Mouse (Mus musculus): ENCODE results near the gene 1700092M07Rik. TPM values are rescaled to one million over a fixed set of nuclear protein-coding genes. Genes with fewer than 3 reads are reported as not detected.

The 1700092M07Rik gene
- polyA plus RNA-seq, 1 experiment: 1.7 TPM

DNA sequence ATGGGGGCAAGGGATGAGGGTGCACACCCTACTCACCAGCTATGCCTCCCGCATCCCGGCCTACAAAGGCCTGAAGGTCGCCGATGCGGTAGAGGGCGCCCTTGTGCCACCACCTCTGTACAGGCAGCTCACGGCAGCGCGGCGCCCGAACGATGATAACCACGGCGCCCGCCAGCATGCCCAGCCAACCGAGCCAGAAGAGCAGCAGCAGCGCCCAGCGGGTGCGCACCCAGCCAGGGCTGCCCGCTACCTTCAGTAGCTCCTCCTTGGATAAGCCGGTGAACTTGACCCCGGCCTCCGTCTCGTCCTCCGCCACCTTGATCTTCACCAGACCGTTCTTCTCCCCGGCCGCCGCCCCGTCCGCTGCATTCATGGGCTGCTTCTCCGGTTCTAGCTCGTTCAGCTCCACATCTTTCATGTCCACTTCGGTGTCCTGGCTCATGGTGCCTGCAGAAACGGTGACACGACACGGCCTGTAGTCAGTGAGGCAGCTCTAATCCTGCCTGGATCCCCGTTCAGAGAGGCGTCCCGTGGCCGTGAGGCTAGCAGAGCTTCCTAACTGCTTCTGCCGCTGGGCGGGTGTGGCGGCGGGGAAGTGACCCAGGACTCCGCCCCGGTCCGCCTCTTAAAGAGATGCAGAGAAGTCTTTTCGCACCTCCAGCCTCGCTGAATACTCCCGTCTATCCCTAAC lies 27.1 kb upstream of the 1700092M07Rik start:
- Histone ChIP-seq H3K79me2 (ENCODE audit: control insufficient read depth, insufficient read depth) (peaks cover 99% of the 10 kb centered on the region), H3ac (ENCODE audit: control insufficient read depth, insufficient read length, low read depth) (peak overlapping the region; percentile 96), H3K79me3 (ENCODE audit: low read depth) (peaks cover 58% of the 10 kb centered on the region), H3K27me3 (ENCODE audit: control insufficient read depth, insufficient read depth, insufficient read length) (no peaks in the 10 kb centered on the region), H3K4me3 (ENCODE audit: insufficient read depth, poor library complexity, severe bottlenecking) (peak overlapping the region; percentile 62), H3K36me3 (ENCODE audit: control insufficient read depth, insufficient read depth) (peaks cover 43% of the 10 kb centered on the region)
- no peak for TF ChIP-seq USF1 (IDR thresholded peaks at IDR 0.05; ENCODE audit: low read depth)
- peak; percentile 95 for TF ChIP-seq CTCF (IDR thresholded peaks at IDR 0.05; ENCODE audit: control insufficient read depth, insufficient read depth, insufficient read length)
- peak; percentile 56 for TF ChIP-seq MAX (IDR thresholded peaks at IDR 0.05)

DNA sequence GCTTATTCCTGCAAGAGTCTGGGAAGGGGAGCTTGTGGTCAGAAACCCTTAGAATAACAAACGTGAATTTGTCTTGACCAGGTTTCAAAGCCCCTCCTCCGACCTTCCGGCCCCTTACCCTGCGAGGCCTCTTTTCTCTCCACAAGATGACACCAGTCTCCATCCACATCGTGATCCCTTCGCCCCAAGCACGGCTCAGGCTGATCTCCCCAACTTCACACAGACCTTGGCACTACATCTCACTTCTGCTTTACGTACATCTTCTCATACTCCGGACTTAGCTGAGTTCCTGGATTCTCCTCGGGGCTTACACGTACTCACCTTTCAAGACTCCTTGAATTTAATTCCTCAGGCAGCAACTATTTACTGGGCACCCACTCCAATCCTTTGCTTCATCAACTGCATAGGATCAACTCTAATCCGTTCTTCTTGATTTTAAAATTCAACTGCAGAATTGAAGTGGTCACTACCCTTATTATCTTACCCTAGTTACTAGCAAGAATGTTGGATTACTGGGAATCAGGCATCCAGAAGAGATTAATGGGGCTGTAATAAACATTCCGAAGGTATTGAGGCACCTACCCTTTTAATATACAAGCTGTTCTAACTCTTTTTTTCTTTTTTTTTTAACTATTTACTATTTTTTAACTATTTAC lies 26.4 kb upstream of the 1700092M07Rik start:
- H3K4me3 ChIP-seq (ENCODE audit: insufficient read depth, poor library complexity, severe bottlenecking): peak overlapping the region; percentile 62
- TF ChIP-seq MAX (IDR thresholded peaks at IDR 0.05) (no peak), CTCF (IDR thresholded peaks at IDR 0.05; ENCODE audit: control insufficient read depth, insufficient read depth, insufficient read length) (no peak), USF1 (IDR thresholded peaks at IDR 0.05; ENCODE audit: low read depth) (no peak), FOSL1 (IDR thresholded peaks at IDR 0.05; ENCODE audit: insufficient read depth, low read length, poor library complexity, severe bottlenecking) (no peak), CEBPB (IDR thresholded peaks at IDR 0.05; ENCODE audit: low read depth) (no peak), MYOG (IDR thresholded peaks at IDR 0.05; ENCODE audit: control insufficient read depth, extremely low read depth, insufficient read length) (no peak), MYOD1 (IDR thresholded peaks at IDR 0.05; ENCODE audit: control insufficient read depth, insufficient read length, low read depth) (no peak)
- peak overlapping the region; percentile 46 for H3ac ChIP-seq (ENCODE audit: control insufficient read depth, insufficient read length, low read depth)
- H3K79me3 ChIP-seq (ENCODE audit: low read depth): peaks cover 60% of the 10 kb centered on the region
- peaks cover 100% of the 10 kb centered on the region for H3K79me2 ChIP-seq (ENCODE audit: control insufficient read depth, insufficient read depth)
- peaks cover 36% of the 10 kb centered on the region for H3K36me3 ChIP-seq (ENCODE audit: control insufficient read depth, insufficient read depth)
- no peaks in the 10 kb centered on the region for H3K27me3 ChIP-seq (ENCODE audit: control insufficient read depth, insufficient read depth, insufficient read length)

DNA sequence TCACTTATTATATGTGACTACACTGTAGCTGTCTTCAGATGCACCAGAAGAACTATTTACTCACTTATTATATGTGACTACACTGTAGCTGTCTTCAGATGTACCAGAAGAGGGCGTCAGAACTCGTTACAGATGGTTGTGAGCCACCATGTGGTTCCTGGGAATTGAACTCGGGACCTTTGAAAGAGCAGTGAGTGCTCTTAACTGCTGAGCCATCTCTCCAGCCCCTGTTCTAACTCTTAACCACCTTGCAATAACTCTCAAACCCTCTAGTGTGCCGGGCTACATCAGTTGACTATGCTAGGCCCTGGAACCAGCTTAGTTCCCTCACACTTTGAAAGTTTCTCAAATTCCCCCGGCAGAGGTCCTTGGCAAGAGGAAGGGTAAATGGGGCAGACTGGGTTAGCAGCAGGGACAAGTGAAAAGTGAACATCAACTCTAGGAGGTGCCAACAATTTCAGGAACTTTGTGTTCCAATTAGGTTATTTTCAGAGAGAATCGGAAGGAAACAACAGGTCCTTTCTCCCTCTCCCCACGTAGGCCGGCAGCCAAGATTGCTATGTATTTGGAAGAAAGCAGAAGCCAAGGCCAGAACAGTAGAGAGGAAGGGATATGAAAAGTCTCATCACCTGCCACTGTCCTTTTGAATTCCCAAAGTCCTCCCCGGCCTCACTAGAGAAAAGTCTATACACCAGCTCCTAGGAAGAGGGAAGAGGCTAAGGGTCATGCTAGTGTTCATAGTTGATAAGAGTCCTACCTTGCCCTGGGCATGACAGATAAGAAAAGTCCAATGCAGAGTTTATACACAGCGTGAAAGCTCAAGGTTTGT lies 25.7 kb upstream of the 1700092M07Rik start:
- peaks cover 54% of the 10 kb centered on the region for H3K79me3 ChIP-seq (ENCODE audit: low read depth)
- H3K4me3 ChIP-seq (ENCODE audit: insufficient read depth, poor library complexity, severe bottlenecking): no peak overlapping the region
- peaks cover 30% of the 10 kb centered on the region for H3K36me3 ChIP-seq (ENCODE audit: control insufficient read depth, insufficient read depth)
- no peak overlapping the region for H3ac ChIP-seq (ENCODE audit: control insufficient read depth, insufficient read length, low read depth)
- H3K79me2 ChIP-seq (ENCODE audit: control insufficient read depth, insufficient read depth): peaks cover 96% of the 10 kb centered on the region
- TF ChIP-seq MAX (IDR thresholded peaks at IDR 0.05) (no peak), MYOG (IDR thresholded peaks at IDR 0.05; ENCODE audit: control insufficient read depth, extremely low read depth, insufficient read length) (no peak), FOSL1 (IDR thresholded peaks at IDR 0.05; ENCODE audit: insufficient read depth, low read length, poor library complexity, severe bottlenecking) (no peak), MYOD1 (IDR thresholded peaks at IDR 0.05; ENCODE audit: control insufficient read depth, insufficient read length, low read depth) (no peak), CTCF (IDR thresholded peaks at IDR 0.05; ENCODE audit: control insufficient read depth, insufficient read depth, insufficient read length) (no peak), CEBPB (IDR thresholded peaks at IDR 0.05; ENCODE audit: low read depth) (no peak), USF1 (IDR thresholded peaks at IDR 0.05; ENCODE audit: low read depth) (no peak)
- no peaks in the 10 kb centered on the region for H3K27me3 ChIP-seq (ENCODE audit: control insufficient read depth, insufficient read depth, insufficient read length)

DNA sequence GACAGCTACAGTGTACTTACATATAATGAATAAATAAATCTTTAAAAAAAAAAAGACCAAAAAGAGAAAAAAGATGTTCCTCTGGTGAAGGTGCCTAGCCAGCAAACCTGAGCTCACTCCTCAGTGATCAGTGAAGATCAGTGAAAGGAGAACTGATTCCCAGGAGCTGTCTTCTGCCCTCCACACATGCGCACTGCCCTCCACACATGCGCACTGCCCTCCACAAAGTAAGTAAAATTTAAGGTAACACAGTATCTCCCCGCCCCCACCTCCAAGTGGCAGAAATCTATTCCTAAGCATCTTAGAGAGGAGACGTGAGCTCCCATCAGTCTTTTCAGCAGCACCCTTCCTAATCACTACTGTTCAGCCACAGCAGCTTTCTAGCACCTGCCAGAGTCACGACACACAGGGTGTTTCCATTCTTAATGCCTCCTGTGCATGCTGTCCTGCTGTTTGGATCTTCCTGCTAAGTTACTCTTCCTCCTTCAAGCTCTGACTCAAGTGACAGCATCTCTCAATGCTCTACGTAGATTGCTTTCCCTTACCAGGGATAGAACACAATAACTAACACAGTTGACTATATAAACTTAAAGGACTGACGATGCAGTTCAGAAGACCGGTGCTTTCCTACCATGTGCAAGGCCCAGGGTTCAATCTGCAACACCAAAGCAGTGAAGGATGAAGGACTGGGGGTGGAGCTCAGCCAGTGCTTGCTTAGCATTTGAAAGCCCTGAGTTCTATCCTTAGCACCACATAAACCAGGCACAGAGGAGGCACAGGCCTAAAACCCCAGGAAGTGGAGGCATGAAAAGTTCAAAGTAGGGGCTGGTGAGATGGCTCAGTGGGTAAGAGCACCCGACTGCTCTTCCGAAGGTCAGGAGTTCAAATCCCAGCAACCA lies 24.4 kb upstream of the 1700092M07Rik start:
- H3K27me3 ChIP-seq (ENCODE audit: control insufficient read depth, insufficient read depth, insufficient read length): no peaks in the 10 kb centered on the region
- H3K4me3 ChIP-seq (ENCODE audit: insufficient read depth, poor library complexity, severe bottlenecking): no peak overlapping the region
- peaks cover 55% of the 10 kb centered on the region for H3K79me3 ChIP-seq (ENCODE audit: low read depth)
- H3K79me2 ChIP-seq (ENCODE audit: control insufficient read depth, insufficient read depth): peaks cover 96% of the 10 kb centered on the region
- TF ChIP-seq USF1 (IDR thresholded peaks at IDR 0.05; ENCODE audit: low read depth) (no peak), MAX (IDR thresholded peaks at IDR 0.05) (no peak), FOSL1 (IDR thresholded peaks at IDR 0.05; ENCODE audit: insufficient read depth, low read length, poor library complexity, severe bottlenecking) (no peak), MYOD1 (IDR thresholded peaks at IDR 0.05; ENCODE audit: control insufficient read depth, insufficient read length, low read depth) (no peak)
- H3ac ChIP-seq (ENCODE audit: control insufficient read depth, insufficient read length, low read depth): no peak overlapping the region
- peaks cover 22% of the 10 kb centered on the region for H3K36me3 ChIP-seq (ENCODE audit: control insufficient read depth, insufficient read depth)

DNA sequence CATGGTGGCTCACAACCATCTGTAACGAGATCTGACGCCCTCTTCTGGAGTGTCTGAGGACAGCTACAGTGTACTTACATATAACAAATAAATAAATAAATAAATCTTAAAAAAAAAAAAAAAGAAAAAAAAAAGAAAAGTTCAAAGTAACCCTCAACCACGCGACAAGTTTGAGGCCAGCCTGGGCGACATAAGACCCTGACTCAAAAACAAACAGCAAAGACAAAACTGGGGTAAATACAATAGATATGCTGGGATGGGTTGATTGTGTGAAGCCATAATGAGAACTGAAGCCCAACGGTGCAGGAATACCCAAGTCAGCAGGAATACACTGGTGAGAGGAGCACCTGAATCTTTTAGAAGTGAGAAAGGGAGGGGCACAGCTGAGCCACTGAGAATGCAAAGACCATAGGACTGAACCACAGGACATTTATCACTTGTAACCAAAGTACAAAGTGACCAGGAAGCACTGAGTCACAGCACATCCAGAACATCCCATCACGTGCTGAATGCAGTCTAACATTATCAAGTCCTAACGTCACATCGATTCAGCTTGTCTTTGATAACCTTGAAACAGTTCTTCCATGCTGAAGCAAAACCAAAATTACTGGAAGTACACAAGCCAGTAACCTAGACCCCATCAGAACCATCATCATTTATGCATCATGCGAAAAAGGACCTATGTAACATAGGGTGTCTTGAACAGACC lies 23.6 kb upstream of the 1700092M07Rik start:
- peaks cover 96% of the 10 kb centered on the region for H3K79me2 ChIP-seq (ENCODE audit: control insufficient read depth, insufficient read depth)
- H3K4me3 ChIP-seq (ENCODE audit: insufficient read depth, poor library complexity, severe bottlenecking): no peak overlapping the region

More for the DNA sequence above, 23.6 kb upstream of the 1700092M07Rik start:
- H3K79me3 ChIP-seq (ENCODE audit: low read depth): peaks cover 54% of the 10 kb centered on the region
- peaks cover 14% of the 10 kb centered on the region for H3K36me3 ChIP-seq (ENCODE audit: control insufficient read depth, insufficient read depth)
- TF ChIP-seq MYOG (IDR thresholded peaks at IDR 0.05; ENCODE audit: control insufficient read depth, extremely low read depth, insufficient read length): no peak
- no peak for TF ChIP-seq CTCF (IDR thresholded peaks at IDR 0.05; ENCODE audit: control insufficient read depth, insufficient read depth, insufficient read length)
- TF ChIP-seq CEBPB (IDR thresholded peaks at IDR 0.05; ENCODE audit: low read depth): no peak
- no peak for TF ChIP-seq FOSL1 (IDR thresholded peaks at IDR 0.05; ENCODE audit: insufficient read depth, low read length, poor library complexity, severe bottlenecking)
- no peak for TF ChIP-seq MYOD1 (IDR thresholded peaks at IDR 0.05; ENCODE audit: control insufficient read depth, insufficient read length, low read depth)
- no peak for TF ChIP-seq MAX (IDR thresholded peaks at IDR 0.05)
- H3ac ChIP-seq (ENCODE audit: control insufficient read depth, insufficient read length, low read depth): no peak overlapping the region
- no peaks in the 10 kb centered on the region for H3K27me3 ChIP-seq (ENCODE audit: control insufficient read depth, insufficient read depth, insufficient read length)

Measured in C2C12 (cell line).